Mouse (Mus musculus) gastrocnemius, adult 2 months (tissue): ENCODE measurements around the gene Rnd1. TPM values are rescaled to one million over a fixed set of nuclear protein-coding genes. Genes with fewer than 3 reads are reported as not detected.

Experiments
- DNase-seq: peaks from one replicate; pipeline ENCODE4 v3.0.0; 2022
- H3K27ac ChIP-seq: fragments of 200-600 bp; 2 replicates; pipeline ENCODE4 v1.8.1; 2022; ENCODE audit warnings: mild to moderate bottlenecking
- H3K4me3 ChIP-seq: fragments of 200-600 bp; 2 replicates; pipeline ENCODE4 v1.8.1; 2022; ENCODE audit warnings: mild to moderate bottlenecking, moderate library complexity
- CTCF ChIP-seq: fragments of 200-600 bp; IDR thresholded peaks from 2 replicates; pipeline ENCODE4 v1.8.1; 2022; ENCODE audit warnings: antibody characterized with exemption, mild to moderate bottlenecking, moderate library complexity
- intact Hi-C: fragments of 180-260 bp; cut with DNase I; formaldehyde crosslinking; loops from one replicate; pipeline ENCODE4 v1.15.1; 2025
- total RNA-seq, 2 experiments: library from RNA; stranded (reverse); gene quantifications; 2 replicates each; pipeline ENCODE4 v1.2.3; 2021

Rnd1 gene
- total RNA-seq, 2 experiments from 2014 or later: 1.2 to 1.5 TPM

GRCm38 (mm10) chr15:98630540-98630939 lies 46.7 kb downstream of the Rnd1 start, which contains the start of gene Cacnb3:
Gene Cacnb3 (plus strand): TSS chr15:98630840.
- intact Hi-C loops: no loop called here
- TF ChIP-seq CTCF: no peak
- Histone ChIP-seq H3K4me3 (peak within 1 kb of the TSS; percentile 66), H3K27ac (peak within 1 kb of the TSS; percentile 89)
- no peak for DNase-seq

- H3K27ac ChIP-seq: peak overlapping the region; percentile 89
- peak overlapping the region; percentile 64 for H3K4me3 ChIP-seq
- intact Hi-C loops: no loop called here
- peak; percentile 52 for DNase-seq
- TF ChIP-seq CTCF: no peak
These were observed 47.8 kb downstream of the Rnd1 start for GRCm38 (mm10) chr15:98629464-98629863.

GRCm38 (mm10) chr15:98628589-98629254 lies 48.5 kb downstream of the Rnd1 start:
- peak overlapping the region; percentile 89 for H3K27ac ChIP-seq
- peak; percentile 72 for DNase-seq
- intact Hi-C loops: no loop called here
- peak overlapping the region; percentile 64 for H3K4me3 ChIP-seq
- no peak for TF ChIP-seq CTCF

- DNase-seq: no peak
- H3K27ac ChIP-seq: peak overlapping the region; percentile 46; the same call in 1 of the 2 replicates
- intact Hi-C loops: no loop called here
- TF ChIP-seq CTCF: no peak
- no peak overlapping the region for H3K4me3 ChIP-seq
These were observed 50.6 kb downstream of the Rnd1 start for GRCm38 (mm10) chr15:98626487-98627212.

GRCm38 (mm10) chr15:98626078-98626477 lies 51.2 kb downstream of the Rnd1 start:
- TF ChIP-seq CTCF: no peak
- intact Hi-C loops: no loop called here
- Histone ChIP-seq H3K4me3 (no peak overlapping the region), H3K27ac (no peak overlapping the region; the same call in 1 of the 2 replicates)
- no peak for DNase-seq

GRCm38 (mm10) chr15:98623361-98623821 lies 53.9 kb downstream of the Rnd1 start:
- TF ChIP-seq CTCF: no peak
- intact Hi-C loops: no loop called here
- Histone ChIP-seq H3K27ac (no peak overlapping the region), H3K4me3 (no peak overlapping the region)
- DNase-seq: peak; percentile 12

- Histone ChIP-seq H3K4me3 (no peak overlapping the region), H3K27ac (no peak overlapping the region)
- TF ChIP-seq CTCF: no peak
- intact Hi-C loops: no loop called here
- no peak for DNase-seq
These were observed 54.5 kb downstream of the Rnd1 start for GRCm38 (mm10) chr15:98622721-98623120.

GRCm38 (mm10) chr15:98622199-98622598 lies 55.1 kb downstream of the Rnd1 start:
- no peak overlapping the region for H3K27ac ChIP-seq
- no peak for TF ChIP-seq CTCF
- intact Hi-C loops: no loop called here
- no peak for DNase-seq
- no peak overlapping the region for H3K4me3 ChIP-seq

GRCm38 (mm10) chr15:98617176-98617537 lies 60.1 kb downstream of the Rnd1 start:
- intact Hi-C loops: loop anchor here (1.0 to 2.0 kb wide), 2 partner anchors 37 to 106 kb away; no protein-coding TSS in a partner anchor
- peak overlapping the region; percentile 31 for H3K27ac ChIP-seq
- DNase-seq: peak; percentile 81
- H3K4me3 ChIP-seq: peak overlapping the region; percentile 42
- peak; percentile 96 for TF ChIP-seq CTCF

GRCm38 (mm10) chr15:98616362-98617175 lies 60.7 kb downstream of the Rnd1 start:
- Histone ChIP-seq H3K27ac (peak overlapping the region; percentile 51), H3K4me3 (peak overlapping the region; percentile 42)
- intact Hi-C loops: loop anchor here (1.0 to 2.0 kb wide), 2 partner anchors 36 to 106 kb away; no protein-coding TSS in a partner anchor
- TF ChIP-seq CTCF: no peak
- DNase-seq: peak; percentile 72

- Histone ChIP-seq H3K4me3 (no peak overlapping the region), H3K27ac (peak overlapping the region; percentile 51; the same call in 1 of the 2 replicates)
- intact Hi-C loops: loop anchor here (2.0 kb wide), 1 partner anchor 105 kb away; no protein-coding TSS in a partner anchor
- TF ChIP-seq CTCF: no peak
- DNase-seq: no peak
These were observed 61.5 kb downstream of the Rnd1 start for GRCm38 (mm10) chr15:98615751-98616150.

GRCm38 (mm10) chr15:98614971-98615370 lies 62.3 kb downstream of the Rnd1 start:
- H3K27ac ChIP-seq: no peak overlapping the region
- intact Hi-C loops: no loop called here
- no peak for TF ChIP-seq CTCF
- DNase-seq: no peak
- no peak overlapping the region for H3K4me3 ChIP-seq

- no peak for TF ChIP-seq CTCF
- intact Hi-C loops: no loop called here
These were observed 62.7 kb downstream of the Rnd1 start for GRCm38 (mm10) chr15:98614551-98614950.

More at GRCm38 (mm10) chr15:98614551-98614950, 62.7 kb downstream of the Rnd1 start:
- DNase-seq: peak; percentile 63
- Histone ChIP-seq H3K27ac (no peak overlapping the region), H3K4me3 (no peak overlapping the region)

Other genes starting within 250 kb of the Rnd1 start
- gene Olfr282, start 246.2 kb downstream of the Rnd1 start, total RNA-seq: not detected
- not detected for gene Olfr281, start 224.9 kb downstream of the Rnd1 start, total RNA-seq
- not detected for gene OR5BS1P, start 207.6 kb downstream of the Rnd1 start, total RNA-seq
- not detected for gene Lalba, start 194.7 kb downstream of the Rnd1 start, total RNA-seq
- gene Olfr279, start 185.1 kb downstream of the Rnd1 start, total RNA-seq: not detected
- gene Kansl2, start 143.2 kb downstream of the Rnd1 start, total RNA-seq: 10 to 100 TPM; 64.7 to 66.3 TPM
- 10 to 100 TPM; 20.4 to 20.5 TPM for gene Ccnt1, start 106.5 kb downstream of the Rnd1 start, total RNA-seq
- gene 4930415O20Rik, start 106.5 kb downstream of the Rnd1 start, total RNA-seq: 1 to 10 TPM in 1 of 2 experiments, not detected in 1; 1.2 TPM
- gene Adcy6, start 67.4 kb downstream of the Rnd1 start, total RNA-seq: 10 to 100 TPM; 22.8 to 23.1 TPM
- gene Cacnb3, start 46.6 kb downstream of the Rnd1 start, total RNA-seq: 1 to 10 TPM; 1.8 to 2.2 TPM
- 10 to 100 TPM; 66.3 to 67.4 TPM for gene Ddx23, start 14.6 kb downstream of the Rnd1 start, total RNA-seq
- not detected for gene Ccdc65, start 30.7 kb upstream of the Rnd1 start, total RNA-seq
- gene Fkbp11, start 50.7 kb upstream of the Rnd1 start, total RNA-seq: 1 to 10 TPM; 1.0 to 1.3 TPM
- gene Arf3, start 85.8 kb upstream of the Rnd1 start, total RNA-seq: 1 to 10 TPM; 8.1 to 9.4 TPM
- gene Wnt10b, start 100.7 kb upstream of the Rnd1 start, total RNA-seq: 1 to 10 TPM in 1 of 2 experiments, under 1 TPM in 1; 0.97 to 1.4 TPM
- gene Wnt1, start 112.4 kb upstream of the Rnd1 start, total RNA-seq: under 1 TPM in 1 of 2 experiments, not detected in 1; 0.08 TPM
- under 1 TPM; 0.33 to 0.78 TPM for gene Ddn, start 132.0 kb upstream of the Rnd1 start, total RNA-seq
- gene Prkag1, start 154.1 kb upstream of the Rnd1 start, total RNA-seq: 10 to 100 TPM; 49.0 to 59.5 TPM
- 10 to 100 TPM; 53.6 to 56.3 TPM for gene Kmt2d, start 193.7 kb upstream of the Rnd1 start, total RNA-seq
- gene Rhebl1, start 217.1 kb upstream of the Rnd1 start, total RNA-seq: 1 to 10 TPM in 1 of 2 experiments, under 1 TPM in 1; 0.92 to 2.2 TPM
- gene Dhh, start 221.1 kb upstream of the Rnd1 start, total RNA-seq: under 1 TPM; 0.81 to 0.82 TPM
- gene Lmbr1l, start 240.8 kb upstream of the Rnd1 start, total RNA-seq: 1 to 10 TPM; 5.2 to 6.9 TPM